Mouse (Mus musculus) ES-Bruce4 (cell line): ENCODE results near the gene Gm49322. TPM values are rescaled to one million over a fixed set of nuclear protein-coding genes. Genes with fewer than 3 reads are reported as not detected.

Experiments used
- H3K27ac ChIP-seq: 2 replicates; pipeline ENCODE4 v1.5.1; 2012; ENCODE audit warnings: low read length, inconsistent platforms; ENCODE audit not compliant: insufficient read depth
- H3K27me3 ChIP-seq: 2 replicates; pipeline ENCODE4 v1.6.1; 2012; ENCODE audit warnings: mild to moderate bottlenecking, low read length, inconsistent platforms; ENCODE audit not compliant: control insufficient read depth, poor library complexity, insufficient read depth, severe bottlenecking
- H3K36me3 ChIP-seq: 2 replicates; pipeline ENCODE4 v1.6.1; 2012; ENCODE audit warnings: inconsistent platforms, mild to moderate bottlenecking, low read length, moderate library complexity; ENCODE audit not compliant: control insufficient read depth, poor library complexity, insufficient read depth, severe bottlenecking
- H3K4me1 ChIP-seq: one replicate; pipeline ENCODE4 v1.8.1; 2011; ENCODE audit warnings: low read length; ENCODE audit not compliant: control insufficient read depth, insufficient read depth
- H3K4me3 ChIP-seq: 2 replicates; pipeline ENCODE4 v1.5.1; 2011; ENCODE audit warnings: low read depth, mild to moderate bottlenecking, low read length
- H3K9ac ChIP-seq: 2 replicates; pipeline ENCODE4 v1.6.1; 2012; ENCODE audit warnings: low read depth, mild to moderate bottlenecking, inconsistent platforms; ENCODE audit not compliant: poor library complexity, severe bottlenecking
- H3K9me3 ChIP-seq: replicated peaks from 2 replicates; pipeline ENCODE4 v1.6.1; 2012; ENCODE audit warnings: mild to moderate bottlenecking, low read length, inconsistent platforms; ENCODE audit not compliant: control insufficient read depth, poor library complexity, insufficient read depth, severe bottlenecking
- CTCF ChIP-seq: IDR thresholded peaks from one replicate; pipeline ENCODE4 v1.8.1; 2011; ENCODE audit warnings: low read depth, low read length
- EP300 ChIP-seq: IDR thresholded peaks from 2 replicates; pipeline ENCODE4 v1.6.1; 2011; ENCODE audit warnings: low read depth, low read length; ENCODE audit not compliant: insufficient read depth
- POLR2A ChIP-seq: IDR thresholded peaks from one replicate; pipeline ENCODE4 v1.8.1; 2011; ENCODE audit warnings: low read length; ENCODE audit not compliant: insufficient read depth
- polyA plus RNA-seq: library from polyadenylated mRNA; stranded (reverse); fragments of >200 nt; gene quantifications from 2 replicates; pipeline ENCODE4 v1.2.4, GENCODE M21; 2011; ENCODE audit warnings: low read depth; ENCODE audit not compliant: missing spikeins, insufficient read depth, insufficient read length

Gm49322 gene
- polyA plus RNA-seq, 1 experiment: 2.4 TPM

GRCm38 (mm10) chr10:80656130-80656862, 50.5 kb downstream of the Gm49322 start:
- H3K36me3 ChIP-seq: no peaks in the 10 kb centered on the region
- H3K27ac ChIP-seq: peak overlapping the region; percentile 92
- peaks cover 9% of the 10 kb centered on the region for H3K4me1 ChIP-seq

GRCm38 (mm10) chr10:80656863-80657623, 51.2 kb downstream of the Gm49322 start, which contains the start of gene Btbd2:
Gene Btbd2, minus strand, starts transcription at chr10:80657071.
- Histone ChIP-seq H3K4me3 (peak within 1 kb of the TSS; percentile 93), H3K9me3 (no peaks in the 10 kb centered on the region), H3K27ac (peak within 1 kb of the TSS; percentile 92), H3K4me1 (peaks cover 9% of the 10 kb centered on the region), H3K36me3 (no peaks in the 10 kb centered on the region), H3K9ac (peak within 1 kb of the TSS; percentile 81), H3K27me3 (no peaks in the 10 kb centered on the region)
- no peak for TF ChIP-seq EP300
- TF ChIP-seq POLR2A: no peak
- no peak for TF ChIP-seq CTCF

More at GRCm38 (mm10) chr10:80656130-80656862, 50.5 kb downstream of the Gm49322 start:
- H3K27me3 ChIP-seq: no peaks in the 10 kb centered on the region
- peak overlapping the region; percentile 81 for H3K9ac ChIP-seq
- H3K9me3 ChIP-seq: no peaks in the 10 kb centered on the region
- TF ChIP-seq CTCF (no peak), EP300 (0 out of 2 replicates have a peak, but pooled peaks have one; percentile 13)
- H3K4me3 ChIP-seq: peak overlapping the region; percentile 93

- Histone ChIP-seq H3K4me3 (no peak overlapping the region), H3K4me1 (peaks cover 11% of the 10 kb centered on the region), H3K27me3 (no peaks in the 10 kb centered on the region), H3K9me3 (no peaks in the 10 kb centered on the region), H3K36me3 (no peaks in the 10 kb centered on the region), H3K9ac (0 out of 2 replicates have a peak overlapping the region, but pooled peaks have one; percentile 21), H3K27ac (peak overlapping the region; percentile 70)
- no peak for TF ChIP-seq CTCF
- no peak for TF ChIP-seq EP300
- TF ChIP-seq POLR2A: no peak
Observed at GRCm38 (mm10) chr10:80658194-80658840, 52.5 kb downstream of the Gm49322 start.

GRCm38 (mm10) chr10:80658841-80659202, 53.0 kb downstream of the Gm49322 start:
- peak overlapping the region; percentile 70 for H3K27ac ChIP-seq
- peaks cover 13% of the 10 kb centered on the region for H3K4me1 ChIP-seq
- TF ChIP-seq CTCF (no peak), POLR2A (no peak), EP300 (no peak)
- no peak overlapping the region; the same call in 1 of the 2 replicates for H3K4me3 ChIP-seq
- H3K9ac ChIP-seq: peak overlapping the region; percentile 8
- H3K36me3 ChIP-seq: no peaks in the 10 kb centered on the region
- H3K9me3 ChIP-seq: no peaks in the 10 kb centered on the region
- no peaks in the 10 kb centered on the region for H3K27me3 ChIP-seq

- Histone ChIP-seq H3K4me3 (no peak overlapping the region; the same call in 1 of the 2 replicates), H3K9me3 (no peaks in the 10 kb centered on the region), H3K27ac (peak overlapping the region; percentile 70), H3K4me1 (peaks cover 16% of the 10 kb centered on the region), H3K9ac (peak overlapping the region; percentile 8), H3K27me3 (no peaks in the 10 kb centered on the region), H3K36me3 (no peaks in the 10 kb centered on the region)
- TF ChIP-seq CTCF (peak; percentile 63), EP300 (no peak), POLR2A (no peak)
Observed at GRCm38 (mm10) chr10:80659213-80659612, 53.4 kb downstream of the Gm49322 start.

GRCm38 (mm10) chr10:80661149-80661548, 55.3 kb downstream of the Gm49322 start:
- Histone ChIP-seq H3K27me3 (no peaks in the 10 kb centered on the region), H3K36me3 (no peaks in the 10 kb centered on the region), H3K9ac (no peak overlapping the region), H3K9me3 (no peaks in the 10 kb centered on the region), H3K4me1 (peaks cover 12% of the 10 kb centered on the region), H3K27ac (no peak overlapping the region), H3K4me3 (no peak overlapping the region)
- TF ChIP-seq CTCF: peak; percentile 81
- TF ChIP-seq EP300: no peak
